Mouse (Mus musculus) midbrain, embryonic 11.5 days (tissue): ENCODE results near the gene Snd1. TPM values are rescaled to one million over a fixed set of nuclear protein-coding genes. Genes with fewer than 3 reads are reported as not detected.

Source experiments
- ATAC-seq: fragments of 200-750 bp; cut with Nextera tagmentation; 2 replicates; pipeline ENCODE4 v1.8.0; 2017; ENCODE audit warnings: moderate TSS enrichment, moderate library complexity; ENCODE audit not compliant: low FRiP score
- DNase-seq: peaks from one replicate; pipeline ENCODE4 v3.0.0; 2015; ENCODE audit warnings: low spot score; ENCODE audit errors: missing footprints
- H3K27ac ChIP-seq: fragments of 300-500 bp; sonication (generic); 2 replicates; pipeline ENCODE4 v1.5.1; 2014; ENCODE audit warnings: low read depth, low read length
- H3K27me3 ChIP-seq: fragments of 300-500 bp; sonication (generic); 2 replicates; pipeline ENCODE4 v1.6.1; 2014; ENCODE audit warnings: mild to moderate bottlenecking, low read length, moderate library complexity, mixed read lengths; ENCODE audit not compliant: control insufficient read depth, insufficient read depth
- H3K36me3 ChIP-seq: fragments of 300-500 bp; sonication (generic); 2 replicates; pipeline ENCODE4 v1.6.1; 2014; ENCODE audit warnings: mild to moderate bottlenecking, low read length, moderate library complexity, mixed read lengths; ENCODE audit not compliant: control insufficient read depth, insufficient read depth
- H3K4me1 ChIP-seq: fragments of 300-500 bp; sonication (generic); 2 replicates; pipeline ENCODE4 v1.6.1; 2014; ENCODE audit warnings: low read length; ENCODE audit not compliant: control insufficient read depth, insufficient read depth
- H3K4me2 ChIP-seq: fragments of 300-500 bp; sonication (generic); 2 replicates; pipeline ENCODE4 v1.6.1; 2014; ENCODE audit warnings: mild to moderate bottlenecking, moderate library complexity
- H3K4me3 ChIP-seq: fragments of 300-500 bp; sonication (generic); 2 replicates; pipeline ENCODE4 v1.5.1; 2014; ENCODE audit warnings: low read depth, low read length
- H3K9ac ChIP-seq: fragments of 300-500 bp; sonication (generic); 2 replicates; pipeline ENCODE4 v1.6.1; 2014; ENCODE audit warnings: low read length
- H3K9me3 ChIP-seq: fragments of 300-500 bp; sonication (generic); 2 replicates; pipeline ENCODE4 v1.6.1; 2016; ENCODE audit warnings: low read length; ENCODE audit not compliant: control insufficient read depth
- WGBS: fragments of 180-500 bp; shearing (Covaris S2); extraction: QIAGEN DNeasy Blood & Tissue Kit; methylation state at CpG from one replicate; pipeline ENCODE4 v1.1.7; 2014; 5-methylcytosine and 5-hydroxymethylcytosine counted together
- polyA plus RNA-seq: library from polyadenylated mRNA; unstranded; fragments of >200 nt; fragmentation: Nextera tagmentation; extraction: Ambion mirVana; gene quantifications from 2 replicates; pipeline ENCODE4 v1.2.1, GENCODE M21; 2014

The Snd1 gene
- polyA plus RNA-seq, 1 experiment from 2014 or later, result 88.9 TPM

- no peak overlapping the region for H3K4me2 ChIP-seq
- ATAC-seq, result no peak
- no peaks in the 10 kb centered on the region for H3K9me3 ChIP-seq
- no peaks in the 10 kb centered on the region for H3K27me3 ChIP-seq
- no peak overlapping the region for H3K4me3 ChIP-seq
- no peak overlapping the region for H3K27ac ChIP-seq
- 86% methylated on average over 7 of the region's 7 CpGs for WGBS
- H3K36me3 ChIP-seq, result no peaks in the 10 kb centered on the region
- DNase-seq, result peak; percentile 59
- no peaks in the 10 kb centered on the region for H3K4me1 ChIP-seq
- H3K9ac ChIP-seq, result no peak overlapping the region
These were observed 27.6 kb downstream of the Snd1 start for GRCm38 (mm10) chr6:28502576-28502975.

DNA sequence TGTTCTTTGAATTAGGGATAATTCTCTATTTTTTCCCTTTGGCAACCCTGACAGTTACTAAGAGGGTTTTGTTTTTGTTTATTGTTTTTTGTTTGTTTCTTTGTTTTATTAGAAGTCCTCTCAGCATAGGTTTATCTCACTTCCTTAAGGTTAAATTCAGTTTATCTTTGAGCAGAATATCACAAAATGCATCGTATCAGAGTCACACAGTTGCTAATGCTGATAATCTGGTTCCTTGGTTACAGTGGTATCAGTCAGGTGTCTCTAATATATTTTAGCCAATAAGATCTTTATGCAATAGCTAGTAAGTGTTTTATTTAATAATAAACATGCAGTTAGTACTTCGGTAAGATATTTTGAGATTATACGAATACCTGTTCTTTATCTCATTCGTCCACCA lies 28.2 kb downstream of the Snd1 start:
- Histone ChIP-seq H3K4me1 (no peaks in the 10 kb centered on the region), H3K9ac (no peak overlapping the region), H3K36me3 (no peaks in the 10 kb centered on the region), H3K27me3 (no peaks in the 10 kb centered on the region), H3K4me2 (no peak overlapping the region), H3K4me3 (no peak overlapping the region), H3K27ac (no peak overlapping the region), H3K9me3 (no peaks in the 10 kb centered on the region)
- DNase-seq (peak; percentile 44), ATAC-seq (no peak)
- 96% methylated on average over 4 of the region's 4 CpGs for WGBS

DNA sequence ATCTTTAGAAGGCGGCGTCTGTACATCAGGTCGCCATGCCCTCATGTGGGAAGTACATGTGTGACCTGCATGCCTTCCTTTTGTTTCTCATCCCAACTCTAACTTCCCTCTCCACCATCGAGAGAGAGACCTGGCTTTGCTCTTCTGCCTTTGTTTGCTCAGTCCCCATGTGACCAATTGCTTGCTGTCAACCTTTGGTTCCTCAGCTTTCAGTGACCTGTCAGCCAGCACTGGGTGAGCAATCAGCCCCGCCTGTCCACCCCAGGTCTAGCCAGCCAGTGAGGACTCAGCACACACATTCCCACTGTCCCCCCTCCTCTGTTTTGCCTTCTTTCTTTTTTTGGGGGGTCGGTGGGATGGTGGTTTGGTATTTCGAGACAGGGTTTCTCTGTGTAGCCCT lies 29.7 kb downstream of the Snd1 start:
- Histone ChIP-seq H3K36me3 (no peaks in the 10 kb centered on the region), H3K4me2 (no peak overlapping the region), H3K4me3 (no peak overlapping the region), H3K27me3 (no peaks in the 10 kb centered on the region), H3K4me1 (no peaks in the 10 kb centered on the region), H3K9me3 (no peaks in the 10 kb centered on the region), H3K27ac (no peak overlapping the region), H3K9ac (no peak overlapping the region)
- 92% methylated on average over 7 of the region's 7 CpGs for WGBS
- ATAC-seq (no peak), DNase-seq (peak; percentile 61)

DNA sequence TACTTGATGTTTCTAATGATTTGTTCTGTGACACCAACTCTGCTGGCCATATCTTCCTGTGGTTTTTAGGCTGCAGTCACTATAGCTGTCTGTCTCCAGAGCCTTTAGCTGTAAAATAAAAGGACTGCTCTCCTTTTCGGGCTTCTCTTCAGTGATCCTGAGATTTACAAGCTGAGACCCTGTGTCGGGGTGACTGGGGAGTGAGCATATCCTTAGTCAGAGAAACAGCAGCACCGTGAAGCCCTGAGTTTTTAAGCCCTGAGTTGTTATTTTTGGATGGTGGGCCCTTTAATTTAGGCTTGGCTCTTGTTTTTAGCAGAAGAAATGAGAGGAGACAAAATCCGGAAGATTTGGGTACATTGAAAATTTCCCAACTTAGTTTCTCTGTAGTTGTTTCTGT lies 32.8 kb downstream of the Snd1 start:
- DNase-seq, result peak; percentile 37
- 89% methylated on average over 4 of the region's 4 CpGs for WGBS

GRCm38 (mm10) chr6:28514195-28514594 lies 39.3 kb downstream of the Snd1 start:
- DNase-seq, result peak; percentile 31

More for the DNA sequence above, 32.8 kb downstream of the Snd1 start:
- no peak for ATAC-seq
- Histone ChIP-seq H3K4me1 (no peaks in the 10 kb centered on the region), H3K36me3 (no peaks in the 10 kb centered on the region), H3K9me3 (no peaks in the 10 kb centered on the region), H3K4me3 (no peak overlapping the region), H3K9ac (no peak overlapping the region), H3K27me3 (no peaks in the 10 kb centered on the region), H3K27ac (no peak overlapping the region), H3K4me2 (no peak overlapping the region)

DNA sequence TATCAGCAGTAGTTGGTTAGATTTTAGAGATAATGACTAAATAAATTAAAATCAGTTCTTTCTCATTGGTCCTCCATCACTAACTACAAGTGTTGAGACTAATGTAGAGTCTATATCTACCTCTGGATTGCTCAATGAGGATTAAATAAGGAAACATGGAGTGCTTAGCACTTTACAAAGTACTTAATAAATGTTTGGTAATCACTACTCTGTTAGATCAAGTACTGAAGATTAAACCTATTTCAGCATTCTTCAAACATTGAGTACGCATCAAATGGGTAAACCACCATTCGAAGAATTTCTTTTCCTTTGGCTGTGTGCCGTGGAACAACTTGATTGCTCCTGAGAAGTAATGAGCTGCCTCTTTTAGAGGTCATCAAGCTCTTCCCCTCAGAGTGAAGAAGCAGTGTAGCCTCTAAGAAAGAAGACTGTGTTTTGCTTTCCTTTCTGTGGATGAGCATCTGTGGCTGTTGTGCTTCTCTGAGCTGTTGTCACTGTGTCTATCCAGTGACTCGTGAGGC lies 40.0 kb downstream of the Snd1 start:
- no peak overlapping the region for H3K9ac ChIP-seq
- H3K4me3 ChIP-seq, result no peak overlapping the region
- H3K4me2 ChIP-seq, result no peak overlapping the region
- H3K9me3 ChIP-seq, result no peaks in the 10 kb centered on the region
- ATAC-seq (no peak), DNase-seq (peak; percentile 1)
- no peak overlapping the region for H3K27ac ChIP-seq
- peaks cover 16% of the 10 kb centered on the region; the same call in 1 of the 2 replicates for H3K4me1 ChIP-seq
- no peaks in the 10 kb centered on the region for H3K27me3 ChIP-seq
- no peaks in the 10 kb centered on the region for H3K36me3 ChIP-seq
- WGBS, result 94% methylated on average over 4 of the region's 4 CpGs

More at GRCm38 (mm10) chr6:28514195-28514594, 39.3 kb downstream of the Snd1 start:
- Histone ChIP-seq H3K9me3 (no peaks in the 10 kb centered on the region), H3K9ac (no peak overlapping the region), H3K4me1 (peaks cover 16% of the 10 kb centered on the region; the same call in 1 of the 2 replicates), H3K27me3 (no peaks in the 10 kb centered on the region), H3K36me3 (no peaks in the 10 kb centered on the region), H3K4me2 (no peak overlapping the region), H3K4me3 (no peak overlapping the region), H3K27ac (no peak overlapping the region)
- no peak for ATAC-seq
- WGBS, result 89% methylated on average over 3 of the region's 3 CpGs

DNA sequence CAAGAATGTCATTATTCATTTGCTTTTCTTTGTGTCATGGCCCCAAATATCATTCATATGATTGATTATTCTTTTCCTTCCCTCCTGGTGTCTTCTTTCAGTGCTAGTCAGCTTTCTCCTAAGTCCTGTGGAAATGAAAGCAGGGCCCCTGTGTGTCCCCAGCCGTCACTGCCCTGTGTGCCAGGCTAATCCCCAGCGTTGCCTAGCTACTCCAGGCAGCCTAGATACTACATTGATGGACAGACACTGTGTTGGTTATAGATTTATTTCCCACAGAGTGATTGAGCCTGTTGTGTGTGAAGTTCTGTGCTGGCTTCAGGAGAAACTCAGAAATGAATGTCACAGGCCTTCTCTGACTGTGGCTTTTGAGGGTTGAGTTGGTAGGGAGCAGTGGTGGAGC lies 41.7 kb downstream of the Snd1 start:
- Histone ChIP-seq H3K9ac (no peak overlapping the region), H3K27me3 (no peaks in the 10 kb centered on the region), H3K27ac (no peak overlapping the region; the same call in 1 of the 2 replicates), H3K4me3 (no peak overlapping the region), H3K4me2 (no peak overlapping the region), H3K36me3 (no peaks in the 10 kb centered on the region), H3K4me1 (peaks cover 16% of the 10 kb centered on the region; the same call in 1 of the 2 replicates), H3K9me3 (no peaks in the 10 kb centered on the region)
- DNase-seq, result peak; percentile 86
- peak; percentile 92 for ATAC-seq
- 21% methylated on average over 2 of the region's 2 CpGs for WGBS

GRCm38 (mm10) chr6:28517050-28517449 lies 42.1 kb downstream of the Snd1 start:
- no peak for DNase-seq
- 84% methylated on average over 1 of the region's 1 CpGs for WGBS
- H3K27ac ChIP-seq, result no peak overlapping the region; the same call in 1 of the 2 replicates

DNA sequence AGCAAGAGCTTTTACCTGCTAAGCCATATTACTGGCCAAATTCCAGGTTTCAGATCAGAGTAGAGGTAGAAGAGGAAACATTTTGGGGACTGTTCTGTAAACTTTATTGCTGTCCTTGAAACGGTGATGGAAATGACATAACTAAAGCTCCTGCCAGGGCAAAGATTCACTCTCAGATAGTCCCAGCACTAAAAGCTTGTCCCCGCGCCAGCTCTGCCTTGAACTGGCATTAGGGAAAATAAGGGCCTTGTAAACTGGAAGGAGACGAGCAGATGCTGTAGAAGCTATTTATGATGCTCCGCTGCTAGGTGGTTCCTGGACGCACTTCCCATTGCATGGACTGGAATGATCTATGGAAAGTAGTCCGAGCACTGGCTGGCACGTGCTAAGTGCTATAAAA lies 44.5 kb downstream of the Snd1 start:
- no peaks in the 10 kb centered on the region for H3K36me3 ChIP-seq
- 97% methylated on average over 8 of the region's 8 CpGs for WGBS

More at GRCm38 (mm10) chr6:28517050-28517449, 42.1 kb downstream of the Snd1 start:
- H3K27me3 ChIP-seq, result no peaks in the 10 kb centered on the region
- peaks cover 16% of the 10 kb centered on the region; the same call in 1 of the 2 replicates for H3K4me1 ChIP-seq
- H3K4me2 ChIP-seq, result no peak overlapping the region
- no peaks in the 10 kb centered on the region for H3K36me3 ChIP-seq
- ATAC-seq, result no peak
- H3K4me3 ChIP-seq, result no peak overlapping the region
- no peaks in the 10 kb centered on the region for H3K9me3 ChIP-seq
- no peak overlapping the region for H3K9ac ChIP-seq

More for the DNA sequence above, 44.5 kb downstream of the Snd1 start:
- Histone ChIP-seq H3K27me3 (no peaks in the 10 kb centered on the region), H3K9me3 (no peaks in the 10 kb centered on the region), H3K27ac (no peak overlapping the region), H3K4me3 (no peak overlapping the region), H3K9ac (no peak overlapping the region), H3K4me2 (no peak overlapping the region), H3K4me1 (peaks cover 16% of the 10 kb centered on the region; the same call in 1 of the 2 replicates)
- ATAC-seq (no peak), DNase-seq (no peak)
